Mouse (Mus musculus) erythroblast, embryonic 14.5 days (primary cell): ENCODE data around the gene Cln6.

Source experiments
- GATA1 ChIP-seq: IDR thresholded peaks from 2 replicates; pipeline ENCODE4 v1.6.1; 2012; ENCODE audit warnings: low read length, inconsistent platforms, mixed read lengths
- TAL1 ChIP-seq: IDR thresholded peaks from 3 replicates; pipeline ENCODE4 v1.6.1; 2012; ENCODE audit warnings: low read length, inconsistent platforms, mixed read lengths

DNA sequence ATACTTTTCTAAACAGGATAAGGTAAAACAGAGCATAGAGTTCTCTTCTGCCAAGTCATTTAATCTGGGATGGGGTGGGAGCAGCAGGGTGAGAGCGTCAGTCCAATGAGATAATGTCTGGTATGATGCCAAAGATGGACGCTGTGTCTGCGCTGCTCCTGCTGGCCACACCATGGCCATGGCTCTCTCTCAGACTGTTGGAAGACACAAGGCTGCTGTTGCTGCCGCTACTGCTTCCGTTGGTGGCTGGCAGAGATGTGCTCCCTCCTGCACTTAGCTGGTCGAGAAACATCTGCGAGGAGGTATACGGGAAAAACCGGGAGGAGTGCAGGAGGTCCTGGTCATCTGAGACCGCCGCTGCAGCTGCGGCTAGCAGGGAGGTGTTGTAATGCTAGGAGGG, 43.3 kb downstream of the Cln6 start:
- no peak for TF ChIP-seq TAL1
- no peak for TF ChIP-seq GATA1
